Mouse (Mus musculus) Patski (cell line): ENCODE measurements around the gene Zfp462. TPM values are rescaled to one million over a fixed set of nuclear protein-coding genes. Genes with fewer than 3 reads are reported as not detected.

Experiments used
- ATAC-seq: fragments of 100-300 bp; one replicate; pipeline ENCODE4 v1.8.0; 2021
- CTCF ChIA-PET: fragments of 350-600 bp; sonication (Branson Sonifier 250); formaldehyde crosslinking; loops from one replicate; lab custom pipeline; 2022; ENCODE audit warnings: inconsistent platforms; lab: Charles Lee
- POLR2A ChIA-PET: fragments of 350-600 bp; sonication (Branson Sonifier 250); formaldehyde crosslinking; loops from one replicate; lab custom pipeline; 2022; ENCODE audit warnings: antibody characterized with exemption, inconsistent platforms; lab: Charles Lee
- DNase-seq: peaks from one replicate; pipeline ENCODE4 v3.0.0-alpha.2; 2011; ENCODE audit warnings: low read depth, low spot score
- H3K27me3 ChIP-seq: fragments of 371-371 bp; one replicate; pipeline ENCODE4 v1.5.1; 2021
- CTCF ChIP-seq: fragments of 100-300 bp; IDR thresholded peaks from one replicate; pipeline ENCODE4 v1.5.1; 2021
- in situ Hi-C: fragments of 300-500 bp; cut with MboI; formaldehyde crosslinking; loops from 3 replicates; pipeline ENCODE4 v1.11.1; 2018; ENCODE audit warnings: low pct_unique_long_range_greater_than_20kb, mixed read lengths
- polyA plus RNA-seq: library from polyadenylated mRNA; unstranded; gene quantifications from one replicate; pipeline ENCODE4 v1.2.3, GENCODE M21; 2021

Zfp462 gene
- polyA plus RNA-seq, 1 experiment from 2014 or later: 22.6 TPM

DNA sequence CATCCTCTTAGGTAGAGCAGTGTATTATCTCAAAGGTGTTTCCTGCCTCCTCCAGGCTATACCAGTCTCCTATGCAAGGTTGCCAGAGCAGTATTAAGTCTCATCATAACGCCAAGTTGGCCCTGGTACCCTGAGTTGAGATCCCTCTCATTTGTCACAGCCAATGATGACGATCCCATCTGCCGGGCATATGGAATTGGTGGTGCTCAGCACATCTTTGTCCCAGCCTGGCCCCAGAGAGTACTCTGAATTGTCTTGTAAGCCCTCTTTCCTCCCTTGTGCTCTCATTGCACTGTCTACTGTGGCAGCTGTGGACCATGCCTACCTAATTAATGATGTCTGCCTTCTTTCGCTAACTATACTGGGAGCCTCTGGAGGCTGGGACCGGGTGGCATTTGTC, 126.7 kb downstream of the Zfp462 start:
- in situ Hi-C loops: no loop called here
- CTCF ChIA-PET: no interaction called here
- POLR2A ChIA-PET: no interaction called here
- no peaks in the 10 kb centered on the region for H3K27me3 ChIP-seq
- no peak for TF ChIP-seq CTCF
- no peak for DNase-seq
- no peak for ATAC-seq

DNA sequence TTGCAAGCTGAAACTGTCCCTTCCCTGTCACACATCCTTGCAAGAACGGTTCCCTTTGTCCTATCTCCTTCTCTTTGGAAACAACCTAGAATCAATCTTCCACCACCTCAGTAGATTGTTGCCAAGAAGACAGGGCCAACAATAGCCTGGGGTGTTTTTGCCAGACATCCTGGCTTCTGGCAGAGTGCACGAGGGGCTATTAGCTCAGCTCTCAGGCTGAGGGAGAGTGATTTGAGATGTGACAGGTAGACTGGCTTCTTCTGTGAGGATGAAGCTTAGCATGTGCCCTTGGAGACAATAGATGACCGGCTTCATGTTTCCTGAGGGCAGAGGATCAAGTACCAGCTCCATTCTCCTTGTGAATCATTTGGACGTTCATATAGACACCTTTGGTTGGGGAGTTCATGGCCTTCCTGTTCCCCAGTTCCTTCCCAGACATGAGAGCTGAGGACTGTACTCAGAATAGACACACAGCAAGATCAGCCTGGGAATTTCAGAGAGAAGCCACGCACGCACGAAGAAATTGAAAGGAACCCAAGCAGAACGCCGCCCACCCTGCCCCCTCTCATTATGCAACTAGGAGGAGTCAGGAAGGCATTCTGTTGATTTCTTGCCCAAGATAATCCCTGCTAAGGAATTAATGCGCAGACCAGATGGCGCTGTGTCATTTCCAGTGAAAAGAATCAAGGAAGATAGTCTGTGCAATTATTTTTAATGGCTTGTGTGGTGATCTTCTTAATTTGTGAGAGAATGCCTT, 132.5 kb downstream of the Zfp462 start:
- CTCF ChIA-PET: interaction anchor here (1.5 kb wide), 1 partner anchor 10 kb away, joined by 4 read pairs; no protein-coding TSS in a partner anchor

DNA sequence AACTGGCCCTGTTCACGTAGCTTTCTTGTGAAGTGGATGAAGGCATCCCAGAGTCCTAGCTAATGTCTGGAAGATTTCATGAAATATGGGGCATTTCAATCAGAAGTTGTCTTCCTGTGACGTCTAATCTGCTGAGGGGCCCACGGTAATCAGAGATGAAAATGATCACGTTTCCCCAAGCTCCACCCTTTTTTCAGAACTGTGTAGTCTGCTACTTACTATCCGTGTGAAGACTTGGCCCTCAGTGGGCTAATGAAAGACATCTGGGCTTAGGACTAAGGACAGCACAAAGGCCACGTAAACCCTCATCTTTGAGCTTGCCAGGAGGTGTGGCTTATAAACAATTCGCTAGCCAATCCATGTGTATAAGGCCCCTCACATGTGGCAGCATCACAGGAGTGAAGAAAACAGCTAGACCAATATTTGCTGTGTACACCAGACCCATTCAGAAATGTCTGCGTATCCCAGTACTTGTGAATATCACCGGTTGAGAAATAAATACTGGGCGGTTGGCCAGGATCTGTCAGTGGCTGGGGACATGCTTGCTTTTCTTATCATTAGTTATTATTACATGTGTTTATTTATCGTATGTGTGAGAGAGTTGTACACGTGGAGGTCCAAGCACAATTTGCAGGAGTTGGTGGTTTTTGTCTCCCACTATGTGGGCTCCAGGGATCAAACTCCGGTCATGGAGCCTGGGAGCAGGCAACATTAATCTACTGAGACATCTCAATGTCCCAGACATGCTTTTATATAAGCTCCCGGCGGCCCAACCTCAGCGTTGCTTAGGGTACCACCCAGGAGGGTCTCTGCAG, 133.3 kb downstream of the Zfp462 start:
- H3K27me3 ChIP-seq: no peaks in the 10 kb centered on the region
- ChIA-PET CTCF (interaction anchor here (1.5 kb wide), 1 partner anchor 9 kb away, joined by 4 read pairs; no protein-coding TSS in a partner anchor), POLR2A (no interaction called here)
- TF ChIP-seq CTCF: no peak
- ATAC-seq (no peak), DNase-seq (no peak)
- in situ Hi-C loops: no loop called here

More for the DNA sequence above, 132.5 kb downstream of the Zfp462 start:
- in situ Hi-C loops: no loop called here
- no peak for TF ChIP-seq CTCF
- POLR2A ChIA-PET: no interaction called here
- no peaks in the 10 kb centered on the region for H3K27me3 ChIP-seq
- ATAC-seq (no peak), DNase-seq (no peak)

DNA sequence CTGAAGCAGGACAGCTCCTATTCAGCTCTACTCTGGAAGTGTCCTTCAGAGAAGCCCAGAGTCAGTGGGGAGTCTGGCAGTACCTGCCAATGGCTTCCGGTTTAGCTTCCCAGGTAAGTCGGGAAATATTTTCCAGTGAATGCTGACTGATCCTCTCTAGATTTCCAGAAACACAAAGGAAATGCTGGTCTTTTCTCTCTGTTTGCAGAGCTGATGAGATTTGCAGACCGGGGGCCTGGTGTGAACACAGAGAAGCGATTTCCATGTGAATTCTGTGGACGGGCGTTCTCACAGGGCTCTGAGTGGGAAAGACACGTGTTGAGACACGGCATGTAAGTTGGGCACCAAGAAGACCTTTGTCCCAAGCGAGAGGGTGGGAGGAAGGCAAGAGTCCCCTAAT, 134.2 kb downstream of the Zfp462 start:
- no peak for DNase-seq
- TF ChIP-seq CTCF: no peak
- ChIA-PET POLR2A (no interaction called here), CTCF (no interaction called here)
- no peak for ATAC-seq
- in situ Hi-C loops: no loop called here
- no peaks in the 10 kb centered on the region for H3K27me3 ChIP-seq

DNA sequence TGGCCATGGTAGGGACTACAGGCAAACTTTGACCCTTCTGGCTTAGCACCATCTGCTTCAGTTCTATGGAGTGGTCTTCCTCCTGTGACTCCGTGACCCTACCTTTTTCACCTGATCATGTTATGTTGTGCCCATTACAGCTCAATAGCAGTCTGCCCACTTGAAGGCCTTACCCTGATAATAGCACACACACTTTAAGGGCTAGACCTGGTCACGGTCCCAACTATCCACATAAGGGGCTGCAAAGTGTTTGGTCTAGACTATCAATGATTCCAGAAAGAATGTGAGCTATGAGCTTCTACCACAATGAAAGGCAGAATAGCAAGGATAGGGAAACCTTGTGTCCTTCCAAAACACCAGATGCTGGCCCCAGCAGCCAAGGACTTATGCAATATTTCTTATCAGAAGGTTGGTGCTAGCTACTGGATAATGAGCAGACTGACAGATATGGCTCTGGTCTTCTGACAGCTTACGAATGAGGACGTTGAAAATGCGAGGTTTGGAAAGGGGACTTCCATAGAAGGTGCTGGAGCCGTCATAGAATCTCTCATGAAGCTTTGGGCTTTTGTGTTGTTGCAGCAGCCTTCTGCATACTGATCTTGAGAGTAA, 139.3 kb downstream of the Zfp462 start:
- H3K27me3 ChIP-seq: no peaks in the 10 kb centered on the region
- TF ChIP-seq CTCF: no peak
- ATAC-seq: no peak
- ChIA-PET POLR2A (no interaction called here), CTCF (interaction anchor here (1.1 kb wide), 1 partner anchor 22 kb away, joined by 3 read pairs; no protein-coding TSS in a partner anchor)
- no peak for DNase-seq
- in situ Hi-C loops: no loop called here

DNA sequence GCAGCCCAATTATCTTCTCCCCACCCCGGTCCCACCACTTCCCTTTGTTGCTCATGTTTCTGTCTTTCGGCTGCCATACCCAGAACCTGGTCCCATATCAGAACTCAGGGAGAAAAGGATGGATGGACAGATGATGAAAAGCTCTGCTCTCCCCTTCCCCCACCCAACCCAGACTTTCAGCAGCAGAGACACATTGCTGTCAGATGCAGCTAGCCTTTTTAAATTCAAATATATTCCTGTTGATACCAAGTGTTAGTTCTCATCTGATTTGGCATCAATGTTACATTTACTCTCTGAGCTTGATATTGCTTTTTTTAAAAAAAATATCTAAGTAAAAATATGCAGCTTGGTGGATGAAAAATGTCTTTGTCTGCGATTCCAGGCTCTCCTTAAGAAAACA, 143.3 kb downstream of the Zfp462 start:
- no peak for DNase-seq
- no peak for ATAC-seq
- no peaks in the 10 kb centered on the region for H3K27me3 ChIP-seq
- TF ChIP-seq CTCF: no peak
- CTCF ChIA-PET: interaction anchor here (1.4 kb wide), 1 partner anchor 83 kb away, joined by 3 read pairs; no protein-coding TSS in a partner anchor
- in situ Hi-C loops: no loop called here
- POLR2A ChIA-PET: no interaction called here

DNA sequence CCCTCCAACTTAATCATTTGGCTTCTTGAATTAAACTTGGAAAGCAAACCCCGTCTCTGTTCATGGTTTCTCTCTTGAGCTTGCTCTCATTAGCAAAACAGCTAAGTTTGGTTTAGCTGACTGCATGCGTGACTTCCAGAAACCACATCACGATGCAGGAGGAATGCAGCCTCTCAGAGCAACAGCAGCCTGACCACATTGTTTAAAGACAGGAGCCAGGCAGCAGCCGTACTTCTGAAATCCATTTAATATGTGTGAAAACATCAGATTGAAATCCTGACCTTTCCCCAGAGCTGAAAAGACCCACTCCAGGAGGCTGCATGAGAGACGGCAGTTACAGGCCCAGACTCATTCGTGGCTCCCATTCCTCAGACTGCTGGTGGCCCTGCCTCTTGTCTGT, 144.1 kb downstream of the Zfp462 start:
- in situ Hi-C loops: no loop called here
- ATAC-seq (peak; percentile 90), DNase-seq (peak; percentile 62)
- ChIA-PET POLR2A (no interaction called here), CTCF (interaction anchor here (1.4 kb wide), 1 partner anchor 82 kb away, joined by 3 read pairs; no protein-coding TSS in a partner anchor)
- TF ChIP-seq CTCF: no peak
- H3K27me3 ChIP-seq: no peaks in the 10 kb centered on the region

DNA sequence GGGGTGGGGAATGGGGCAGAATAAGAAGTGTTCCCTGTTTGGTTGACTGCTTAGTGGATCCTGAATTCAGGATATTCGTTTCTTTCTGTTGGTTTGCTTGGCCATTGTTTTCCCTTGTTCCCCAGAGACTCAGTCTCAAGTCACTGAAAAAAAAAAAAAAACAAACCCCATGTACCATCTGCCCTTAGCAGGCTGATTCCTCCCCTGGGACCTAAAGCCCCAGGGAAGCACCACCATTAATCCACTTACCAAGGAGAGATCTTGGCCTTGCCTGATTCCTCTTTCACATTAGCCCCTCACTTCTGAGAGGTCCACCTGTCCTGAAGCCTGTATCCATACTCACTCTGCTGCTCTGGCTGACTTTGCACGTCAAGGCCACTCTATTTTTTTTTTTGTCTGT, 152.3 kb downstream of the Zfp462 start:
- TF ChIP-seq CTCF: no peak
- ChIA-PET POLR2A (interaction anchor here (0.6 kb wide), 1 partner anchor 100 kb away, joined by 3 read pairs; no protein-coding TSS in a partner anchor), CTCF (no interaction called here)
- DNase-seq: no peak
- H3K27me3 ChIP-seq: no peaks in the 10 kb centered on the region
- in situ Hi-C loops: no loop called here
- no peak for ATAC-seq

DNA sequence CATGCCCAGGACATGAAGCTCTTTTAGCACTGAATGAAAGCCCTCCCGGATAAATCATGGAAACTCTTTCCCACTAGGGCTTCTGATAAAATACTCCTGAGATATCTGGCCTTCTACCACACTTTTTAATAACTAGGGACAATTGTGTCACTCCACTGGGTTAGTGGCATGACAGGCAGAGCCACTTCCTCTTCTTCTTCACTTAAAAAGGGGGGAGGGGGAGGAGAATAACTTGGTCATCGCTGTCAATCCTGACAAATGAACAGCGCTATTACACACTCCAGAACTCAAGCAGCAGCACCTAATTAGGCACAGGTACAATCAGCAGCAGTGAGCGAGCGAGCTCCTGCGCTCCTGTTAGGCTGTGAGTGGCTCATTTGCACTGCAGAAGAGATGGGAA, 153.5 kb downstream of the Zfp462 start:
- in situ Hi-C loops: no loop called here
- no peaks in the 10 kb centered on the region for H3K27me3 ChIP-seq
- CTCF ChIA-PET: no interaction called here
- no peak for TF ChIP-seq CTCF
- no peak for DNase-seq
- ATAC-seq: no peak
- POLR2A ChIA-PET: no interaction called here

DNA sequence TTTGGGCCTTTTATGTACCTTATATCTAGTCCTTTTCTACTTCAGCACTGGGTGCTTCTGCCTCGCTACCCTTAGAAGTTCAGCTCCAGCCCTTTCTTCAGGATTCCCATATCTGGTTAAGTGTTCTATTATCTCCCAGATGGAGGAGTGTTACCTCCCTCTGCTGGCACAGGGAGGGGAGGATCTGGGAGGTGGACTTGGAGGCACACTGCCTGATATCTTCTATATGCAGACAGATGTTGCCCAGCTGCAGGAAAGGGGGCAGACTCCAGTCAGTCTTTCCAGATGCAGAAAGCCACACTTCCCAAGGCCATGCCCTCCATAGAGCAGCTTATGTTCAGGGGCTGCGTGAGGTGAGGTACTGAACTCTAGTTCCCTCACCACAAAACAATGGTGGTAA, 156.0 kb downstream of the Zfp462 start:
- CTCF ChIA-PET: no interaction called here
- POLR2A ChIA-PET: no interaction called here
- DNase-seq: no peak
- in situ Hi-C loops: no loop called here
- TF ChIP-seq CTCF: peak; percentile 28
- no peak for ATAC-seq
- no peaks in the 10 kb centered on the region for H3K27me3 ChIP-seq
